Mouse (Mus musculus): ENCODE results near the gene H2-Q10. TPM values are rescaled to one million over a fixed set of nuclear protein-coding genes. Genes with fewer than 3 reads are reported as not detected.

H2-Q10 gene
- polyA plus RNA-seq (2014; fragmentation: Illumina TruSeq; extraction: RNeasy Lipid Tissue Mini Kit (QIAGEN cat#74804); ENCODE audit: low read depth, low replicate concordance) = 1.7 TPM

DNA sequence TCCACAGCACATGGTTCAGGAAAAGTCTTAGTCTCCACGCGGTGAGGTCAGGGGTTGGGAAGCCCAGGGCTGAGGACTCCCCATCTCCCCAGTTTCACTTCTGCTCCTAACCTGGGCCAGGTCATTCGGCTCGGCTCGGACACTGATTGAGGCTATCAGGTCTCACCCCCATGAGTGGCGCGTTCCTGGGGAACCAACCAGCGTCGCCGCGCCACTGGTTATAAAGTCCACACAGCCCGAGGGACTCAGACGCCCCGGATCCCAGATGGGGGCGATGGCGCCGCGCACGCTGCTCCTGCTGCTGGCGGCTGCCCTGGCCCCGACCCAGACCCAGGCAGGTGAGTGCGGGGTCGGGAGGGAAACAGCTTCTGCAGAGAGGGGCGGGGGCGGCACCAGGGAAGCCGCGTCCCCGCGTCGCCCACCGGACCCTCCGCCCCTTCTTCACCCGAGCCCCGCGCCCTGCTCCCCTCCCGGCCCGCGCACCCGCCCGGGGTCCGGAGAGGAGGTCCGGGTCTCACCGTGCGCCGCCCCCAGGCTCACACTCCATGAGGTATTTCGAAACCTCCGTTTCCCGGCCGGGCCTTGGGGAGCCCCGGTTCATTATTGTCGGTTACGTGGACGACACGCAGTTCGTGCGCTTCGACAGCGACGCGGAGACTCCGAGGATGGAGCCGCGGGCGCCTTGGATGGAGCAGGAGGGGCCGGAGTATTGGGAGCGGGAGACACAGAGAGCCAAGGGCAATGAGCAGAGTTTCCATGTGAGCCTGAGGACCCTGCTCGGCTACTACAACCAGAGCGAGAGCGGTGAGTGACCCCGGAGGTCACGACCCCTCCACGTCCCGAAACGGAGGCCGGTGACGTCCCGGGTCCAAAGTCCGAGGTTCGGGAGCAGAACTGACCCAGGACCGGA, at the start of gene H2-Q10:
Gene H2-Q10, plus strand, starts transcription at position 248 of the 910 bp plus-strand sequence.

GRCm38 (mm10) chr17:35424624-35425416, 45.1 kb upstream of the H2-Q10 start, which contains the start of gene H2-Q6:
Gene H2-Q6 (plus strand): TSS chr17:35424850.

DNA sequence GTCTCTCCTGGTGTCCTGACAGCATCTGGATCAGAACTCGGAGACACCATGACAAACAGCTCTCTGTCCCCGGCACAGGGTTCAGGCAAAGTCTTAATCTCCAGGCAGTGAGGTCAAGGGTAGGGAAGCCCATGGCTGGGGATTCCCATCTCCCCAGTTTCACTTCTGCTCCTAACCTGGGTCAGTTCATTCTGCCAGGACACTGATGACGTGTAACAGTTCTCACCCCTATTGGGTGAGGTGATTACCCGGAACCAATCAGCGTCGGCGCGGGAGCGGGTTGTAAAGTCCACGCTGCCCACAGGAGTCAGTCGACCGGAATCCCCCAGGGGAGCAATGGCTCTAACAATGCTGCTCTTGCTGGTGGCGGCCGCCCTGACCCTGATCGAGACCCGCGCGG, 31.0 kb upstream of the H2-Q10 start, which contains the start of gene H2-Q7:
Gene H2-Q7, plus strand, starts transcription at position 271 of the 400 bp plus-strand sequence.

DNA sequence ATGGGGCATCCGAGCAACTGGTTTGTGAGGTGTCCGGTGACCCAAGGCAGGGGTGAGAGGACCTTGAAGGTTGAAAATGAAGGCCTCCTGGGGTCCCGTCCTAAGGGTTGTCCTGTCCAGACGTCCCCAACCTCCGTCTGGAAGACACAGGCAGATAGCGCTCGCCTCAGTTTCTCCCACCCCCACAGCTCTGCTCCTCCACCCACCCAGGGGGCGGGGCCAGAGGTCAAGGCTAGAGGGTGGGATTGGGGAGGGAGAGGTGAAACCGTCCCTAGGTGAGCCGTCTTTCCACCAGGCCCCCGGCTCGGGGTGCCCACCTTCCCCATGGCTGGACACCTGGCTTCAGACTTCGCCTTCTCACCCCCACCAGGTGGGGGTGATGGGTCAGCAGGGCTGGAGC, 35.9 kb downstream of the H2-Q10 start, which contains the start of gene Pou5f1:
Gene Pou5f1, plus strand, starts transcription at position 243 of the 400 bp plus-strand sequence.

GRCm38 (mm10) chr17:35516652-35517500, 47.0 kb downstream of the H2-Q10 start, which contains the start of the genes Tcf19 and Cchcr1:
Gene Tcf19 (minus strand): TSS chr17:35516824.
Gene Cchcr1 (plus strand): TSS chr17:35517100.

Other genes with a start within 250 kb of the H2-Q10 start
- gene Gm16181, start 249.3 kb upstream of the H2-Q10 start, polyA plus RNA-seq (2014; fragmentation: Illumina TruSeq; extraction: RNeasy Lipid Tissue Mini Kit (QIAGEN cat#74804); ENCODE audit: low read depth, low replicate concordance) = 1.8 TPM
- gene Atp6v1g2, start 236.4 kb upstream of the H2-Q10 start, polyA plus RNA-seq (2014; fragmentation: Illumina TruSeq; extraction: RNeasy Lipid Tissue Mini Kit (QIAGEN cat#74804); ENCODE audit: low read depth, low replicate concordance) = 4.9 TPM
- 6.4 TPM for gene Nfkbil1, start 234.3 kb upstream of the H2-Q10 start, polyA plus RNA-seq (2014; fragmentation: Illumina TruSeq; extraction: RNeasy Lipid Tissue Mini Kit (QIAGEN cat#74804); ENCODE audit: low read depth, low replicate concordance)
- 112 TPM for gene Ddx39b, start 228.3 kb upstream of the H2-Q10 start, polyA plus RNA-seq (2014; fragmentation: Illumina TruSeq; extraction: RNeasy Lipid Tissue Mini Kit (QIAGEN cat#74804); ENCODE audit: low read depth, low replicate concordance)
- gene H2-D1, start 207.4 kb upstream of the H2-Q10 start, polyA plus RNA-seq (2014; fragmentation: Illumina TruSeq; extraction: RNeasy Lipid Tissue Mini Kit (QIAGEN cat#74804); ENCODE audit: low read depth, low replicate concordance) = 162 TPM
- not detected for gene H2-Q1, start 149.7 kb upstream of the H2-Q10 start, polyA plus RNA-seq (2014; fragmentation: Illumina TruSeq; extraction: RNeasy Lipid Tissue Mini Kit (QIAGEN cat#74804); ENCODE audit: low read depth, low replicate concordance)
- gene H2-Q2, start 127.8 kb upstream of the H2-Q10 start, polyA plus RNA-seq (2014; fragmentation: Illumina TruSeq; extraction: RNeasy Lipid Tissue Mini Kit (QIAGEN cat#74804); ENCODE audit: low read depth, low replicate concordance) = 0.50 TPM
- gene H2-Q4, start 90.5 kb upstream of the H2-Q10 start, polyA plus RNA-seq (2014; fragmentation: Illumina TruSeq; extraction: RNeasy Lipid Tissue Mini Kit (QIAGEN cat#74804); ENCODE audit: low read depth, low replicate concordance) = 29.8 TPM
- 6.8 TPM for gene H2-Q6, start 45.2 kb upstream of the H2-Q10 start, polyA plus RNA-seq (2014; fragmentation: Illumina TruSeq; extraction: RNeasy Lipid Tissue Mini Kit (QIAGEN cat#74804); ENCODE audit: low read depth, low replicate concordance)
- gene H2-Q7, start 30.9 kb upstream of the H2-Q10 start, polyA plus RNA-seq (2014; fragmentation: Illumina TruSeq; extraction: RNeasy Lipid Tissue Mini Kit (QIAGEN cat#74804); ENCODE audit: low read depth, low replicate concordance) = 9.3 TPM
- not detected for gene Pou5f1, start 35.9 kb downstream of the H2-Q10 start, polyA plus RNA-seq (2014; fragmentation: Illumina TruSeq; extraction: RNeasy Lipid Tissue Mini Kit (QIAGEN cat#74804); ENCODE audit: low read depth, low replicate concordance)
- 2.4 TPM for gene Tcf19, start 46.7 kb downstream of the H2-Q10 start, polyA plus RNA-seq (2014; fragmentation: Illumina TruSeq; extraction: RNeasy Lipid Tissue Mini Kit (QIAGEN cat#74804); ENCODE audit: low read depth, low replicate concordance)
- gene Cchcr1, start 47.0 kb downstream of the H2-Q10 start, polyA plus RNA-seq (2014; fragmentation: Illumina TruSeq; extraction: RNeasy Lipid Tissue Mini Kit (QIAGEN cat#74804); ENCODE audit: low read depth, low replicate concordance) = 3.0 TPM
- gene Psors1c2, start 63.1 kb downstream of the H2-Q10 start, polyA plus RNA-seq (2014; fragmentation: Illumina TruSeq; extraction: RNeasy Lipid Tissue Mini Kit (QIAGEN cat#74804); ENCODE audit: low read depth, low replicate concordance) = 0.60 TPM
- 0.47 TPM for gene Cdsn, start 82.0 kb downstream of the H2-Q10 start, polyA plus RNA-seq (2014; fragmentation: Illumina TruSeq; extraction: RNeasy Lipid Tissue Mini Kit (QIAGEN cat#74804); ENCODE audit: low read depth, low replicate concordance)
- gene 2300002M23Rik, start 97.4 kb downstream of the H2-Q10 start, polyA plus RNA-seq (2014; fragmentation: Illumina TruSeq; extraction: RNeasy Lipid Tissue Mini Kit (QIAGEN cat#74804); ENCODE audit: low read depth, low replicate concordance) = not detected
- gene Sfta2, start 131.5 kb downstream of the H2-Q10 start, polyA plus RNA-seq (2014; fragmentation: Illumina TruSeq; extraction: RNeasy Lipid Tissue Mini Kit (QIAGEN cat#74804); ENCODE audit: low read depth, low replicate concordance) = not detected
- gene Gm9573, start 156.5 kb downstream of the H2-Q10 start, polyA plus RNA-seq (2014; fragmentation: Illumina TruSeq; extraction: RNeasy Lipid Tissue Mini Kit (QIAGEN cat#74804); ENCODE audit: low read depth, low replicate concordance) = not detected
- gene Mucl3, start 173.6 kb downstream of the H2-Q10 start, polyA plus RNA-seq (2014; fragmentation: Illumina TruSeq; extraction: RNeasy Lipid Tissue Mini Kit (QIAGEN cat#74804); ENCODE audit: low read depth, low replicate concordance) = not detected
- 18.8 TPM for gene Vars2, start 197.5 kb downstream of the H2-Q10 start, polyA plus RNA-seq (2014; fragmentation: Illumina TruSeq; extraction: RNeasy Lipid Tissue Mini Kit (QIAGEN cat#74804); ENCODE audit: low read depth, low replicate concordance)
- 17.7 TPM for gene Gtf2h4, start 203.7 kb downstream of the H2-Q10 start, polyA plus RNA-seq (2014; fragmentation: Illumina TruSeq; extraction: RNeasy Lipid Tissue Mini Kit (QIAGEN cat#74804); ENCODE audit: low read depth, low replicate concordance)
- 21.4 TPM for gene Ddr1, start 234.5 kb downstream of the H2-Q10 start, polyA plus RNA-seq (2014; fragmentation: Illumina TruSeq; extraction: RNeasy Lipid Tissue Mini Kit (QIAGEN cat#74804); ENCODE audit: low read depth, low replicate concordance)